Mouse (Mus musculus) MEL (cell line): ENCODE results near the gene Rps6ka1. TPM values are rescaled to one million over a fixed set of nuclear protein-coding genes. Genes with fewer than 3 reads are reported as not detected.

ENCODE experiments used
- DNase-seq: peaks from one replicate; pipeline ENCODE4 v3.0.0; 2011; ENCODE audit warnings: low read depth, low spot score
- H3K27ac ChIP-seq: 2 replicates; pipeline ENCODE4 v1.5.1; 2012; ENCODE audit warnings: low read depth, mild to moderate bottlenecking, control low read depth, low read length, moderate library complexity; ENCODE audit not compliant: control insufficient read depth
- H3K27me3 ChIP-seq, 2 experiments: fragments of 150-350 bp in 1 of 2; sonication (generic) in 1 of 2; 2 replicates each; pipeline ENCODE4 v1.6.1; 2012; ENCODE audit warnings: low read length in 2 of 2, mild to moderate bottlenecking in 2 of 2, improper control_type of control experiment in 1 of 2, moderate library complexity in 1 of 2; ENCODE audit not compliant: insufficient read depth in 2 of 2, control insufficient read depth in 1 of 2
- H3K36me3 ChIP-seq, 2 experiments: 2 replicates each; pipeline ENCODE4 v1.6.1; 2012 to 2014; ENCODE audit warnings: low read length in 2 of 2, improper control_type of control experiment in 1 of 2, inconsistent platforms in 1 of 2, mild to moderate bottlenecking in 1 of 2; ENCODE audit not compliant: insufficient read depth in 2 of 2, control insufficient read depth in 1 of 2
- H3K4me1 ChIP-seq, 2 experiments: fragments of 150-350 bp in 1 of 2; sonication (generic) in 1 of 2; 2 replicates each; pipeline ENCODE4 v1.6.1; 2012; ENCODE audit warnings: low read length in 2 of 2, improper control_type of control experiment in 1 of 2, mild to moderate bottlenecking in 1 of 2; ENCODE audit not compliant: insufficient read depth in 2 of 2, control insufficient read depth in 1 of 2
- H3K4me3 ChIP-seq, 2 experiments: fragments of 150-350 bp in 1 of 2; sonication (generic) in 1 of 2; 2 replicates each; pipeline ENCODE4 v1.5.1; 2012; ENCODE audit warnings: low read depth in 2 of 2, low read length in 2 of 2, mild to moderate bottlenecking in 2 of 2, moderate library complexity in 2 of 2, control low read depth in 1 of 2, improper control_type of control experiment in 1 of 2; ENCODE audit not compliant: control insufficient read depth in 1 of 2, insufficient read depth in 1 of 2
- H3K79me2 ChIP-seq: 2 replicates; pipeline ENCODE4 v1.6.1; 2012; ENCODE audit warnings: mild to moderate bottlenecking, low read length, moderate library complexity; ENCODE audit not compliant: control insufficient read depth, poor library complexity, insufficient read depth
- H3K9ac ChIP-seq: 2 replicates; pipeline ENCODE4 v1.6.1; 2012; ENCODE audit warnings: low read depth, mild to moderate bottlenecking, control low read depth, low read length, moderate library complexity; ENCODE audit not compliant: control insufficient read depth, poor library complexity, severe bottlenecking
- H3K9me3 ChIP-seq: fragments of 150-350 bp; sonication (generic); replicated peaks from 2 replicates; pipeline ENCODE4 v1.6.1; 2012; ENCODE audit warnings: mild to moderate bottlenecking, low read length, improper control_type of control experiment, moderate library complexity; ENCODE audit not compliant: insufficient read depth
- BHLHE40 ChIP-seq: IDR thresholded peaks from 2 replicates; pipeline ENCODE4 v1.6.1; 2012; ENCODE audit warnings: low read depth, mild to moderate bottlenecking, inconsistent platforms, low read length, improper control_type of control experiment, borderline replicate concordance
- CHD1 ChIP-seq: IDR thresholded peaks from 2 replicates; pipeline ENCODE4 v1.6.1; 2012; ENCODE audit warnings: low read depth, mild to moderate bottlenecking, inconsistent platforms, low read length, improper control_type of control experiment
- CHD2 ChIP-seq: IDR thresholded peaks from 2 replicates; pipeline ENCODE4 v1.6.1; 2011; ENCODE audit warnings: low read length, improper control_type of control experiment
- CTCF ChIP-seq, 3 experiments: IDR thresholded peaks in 2 of 3; conservative IDR thresholded peaks in 1 of 3; 2 replicates each; pipeline ENCODE4 v1.5.1; 2011 to 2012; ENCODE audit warnings: low read length in 3 of 3, low read depth in 2 of 3, mild to moderate bottlenecking in 2 of 3, improper control_type of control experiment in 1 of 3, inconsistent platforms in 1 of 3, mixed read lengths in 1 of 3, moderate library complexity in 1 of 3; ENCODE audit not compliant: control insufficient read depth in 1 of 3, insufficient read depth in 1 of 3, poor library complexity in 1 of 3, severe bottlenecking in 1 of 3
- E2F4 ChIP-seq: IDR thresholded peaks from 2 replicates; pipeline ENCODE4 v1.6.1; 2011; ENCODE audit warnings: low read depth, low read length, improper control_type of control experiment, borderline replicate concordance
- ELF1 ChIP-seq: IDR thresholded peaks from 2 replicates; pipeline ENCODE4 v1.6.1; 2014; ENCODE audit warnings: low read depth, mild to moderate bottlenecking, inconsistent platforms, low read length, improper control_type of control experiment, moderate library complexity
- EP300 ChIP-seq, 2 experiments: IDR thresholded peaks; 2 replicates each; pipeline ENCODE4 v1.6.1; 2011; ENCODE audit warnings: improper control_type of control experiment in 2 of 2, low read length in 2 of 2, low read depth in 1 of 2, mild to moderate bottlenecking in 1 of 2
- ETS1 ChIP-seq: IDR thresholded peaks from 2 replicates; pipeline ENCODE4 v1.6.1; 2012; ENCODE audit warnings: low read depth, mild to moderate bottlenecking, inconsistent platforms, low read length, improper control_type of control experiment, moderate library complexity
- GABPA ChIP-seq: IDR thresholded peaks from 2 replicates; pipeline ENCODE4 v1.6.1; 2012; ENCODE audit warnings: low read depth, mild to moderate bottlenecking, inconsistent platforms, low read length, improper control_type of control experiment, moderate library complexity
- GATA1 ChIP-seq: IDR thresholded peaks from 2 replicates; pipeline ENCODE4 v1.6.1; 2011; ENCODE audit warnings: low read depth, low read length, improper control_type of control experiment
- HCFC1 ChIP-seq: IDR thresholded peaks from 2 replicates; pipeline ENCODE4 v1.6.1; 2012; ENCODE audit warnings: low read depth, mild to moderate bottlenecking, inconsistent platforms, low read length, improper control_type of control experiment, moderate library complexity
- JUND ChIP-seq: IDR thresholded peaks from 2 replicates; pipeline ENCODE4 v1.6.1; 2011; ENCODE audit warnings: low read depth, mild to moderate bottlenecking, improper control_type of control experiment, low read length
- KAT2A ChIP-seq: conservative IDR thresholded peaks from 2 replicates; pipeline ENCODE4 v1.6.1; 2012; ENCODE audit warnings: low read depth, low read length, improper control_type of control experiment, inconsistent platforms
- MAFK ChIP-seq: IDR thresholded peaks from 2 replicates; pipeline ENCODE4 v1.6.1; 2011; ENCODE audit warnings: low read depth, mild to moderate bottlenecking, low read length, improper control_type of control experiment, borderline replicate concordance
- MAZ ChIP-seq: IDR thresholded peaks from 2 replicates; pipeline ENCODE4 v1.6.1; 2012; ENCODE audit warnings: low read depth, mild to moderate bottlenecking, inconsistent platforms, low read length, improper control_type of control experiment
- MEF2A ChIP-seq: IDR thresholded peaks from 2 replicates; pipeline ENCODE4 v1.6.1; 2014; ENCODE audit warnings: low read depth, mild to moderate bottlenecking, inconsistent platforms, low read length, improper control_type of control experiment; ENCODE audit not compliant: poor library complexity, insufficient replicate concordance, severe bottlenecking; ENCODE audit errors: extremely low read depth
- MXI1 ChIP-seq: IDR thresholded peaks from 2 replicates; pipeline ENCODE4 v1.6.1; 2011; ENCODE audit warnings: mild to moderate bottlenecking, low read depth, low read length, improper control_type of control experiment
- MYB ChIP-seq: IDR thresholded peaks from 2 replicates; pipeline ENCODE4 v1.6.1; 2011; ENCODE audit warnings: mild to moderate bottlenecking, low read depth, low read length, improper control_type of control experiment
- NELFE ChIP-seq: IDR thresholded peaks from 2 replicates; pipeline ENCODE4 v1.6.1; 2011; ENCODE audit warnings: low read depth, low read length, improper control_type of control experiment
- NRF1 ChIP-seq: IDR thresholded peaks from 2 replicates; pipeline ENCODE4 v1.6.1; 2014; ENCODE audit warnings: low read depth, mild to moderate bottlenecking, inconsistent platforms, low read length, improper control_type of control experiment, moderate library complexity; ENCODE audit not compliant: poor library complexity, insufficient read depth, severe bottlenecking
- POLR2AphosphoS2 ChIP-seq: IDR thresholded peaks from 2 replicates; pipeline ENCODE4 v1.6.1; 2011; ENCODE audit warnings: low read length, improper control_type of control experiment
- POLR2AphosphoS5 ChIP-seq: IDR thresholded peaks from 2 replicates; pipeline ENCODE4 v1.6.1; 2012; ENCODE audit warnings: low read depth, borderline replicate concordance, mild to moderate bottlenecking, inconsistent platforms, low read length, moderate library complexity, mixed read lengths
- RAD21 ChIP-seq: IDR thresholded peaks from 2 replicates; pipeline ENCODE4 v1.6.1; 2011; ENCODE audit warnings: mild to moderate bottlenecking, low read depth, low read length, improper control_type of control experiment
- RCOR1 ChIP-seq: IDR thresholded peaks from 2 replicates; pipeline ENCODE4 v1.6.1; 2012; ENCODE audit warnings: low read depth, mild to moderate bottlenecking, inconsistent platforms, low read length, improper control_type of control experiment
- SIN3A ChIP-seq: IDR thresholded peaks from 2 replicates; pipeline ENCODE4 v1.6.1; 2012; ENCODE audit warnings: low read length, improper control_type of control experiment, inconsistent platforms
- SMC3 ChIP-seq: IDR thresholded peaks from 2 replicates; pipeline ENCODE4 v1.6.1; 2011; ENCODE audit warnings: low read depth, low read length, improper control_type of control experiment
- TAL1 ChIP-seq: IDR thresholded peaks from 2 replicates; pipeline ENCODE4 v1.6.1; 2012; ENCODE audit warnings: mild to moderate bottlenecking, inconsistent platforms, low read length, moderate library complexity, mixed read lengths
- TBP ChIP-seq: IDR thresholded peaks from 2 replicates; pipeline ENCODE4 v1.8.0; 2011; ENCODE audit warnings: low read depth, low read length, improper control_type of control experiment
- UBTF ChIP-seq: IDR thresholded peaks from 2 replicates; pipeline ENCODE4 v1.6.1; 2012; ENCODE audit warnings: low read depth, mild to moderate bottlenecking, inconsistent platforms, low read length, improper control_type of control experiment, moderate library complexity, borderline replicate concordance; ENCODE audit not compliant: insufficient read depth
- USF1 ChIP-seq: IDR thresholded peaks from 2 replicates; pipeline ENCODE4 v1.6.1; 2014; ENCODE audit warnings: low read depth, mild to moderate bottlenecking, inconsistent platforms, low read length, improper control_type of control experiment, moderate library complexity
- USF2 ChIP-seq, 2 experiments: IDR thresholded peaks; 2 replicates each; pipeline ENCODE4 v1.6.1; 2011 to 2012; ENCODE audit warnings: improper control_type of control experiment in 2 of 2, low read length in 2 of 2, borderline replicate concordance in 1 of 2, inconsistent platforms in 1 of 2, low read depth in 1 of 2, mild to moderate bottlenecking in 1 of 2; ENCODE audit not compliant: insufficient read depth in 1 of 2
- ZC3H11A ChIP-seq: IDR thresholded peaks from 2 replicates; pipeline ENCODE4 v1.6.1; 2012; ENCODE audit warnings: low read depth, mild to moderate bottlenecking, inconsistent platforms, low read length, improper control_type of control experiment
- ZKSCAN1 ChIP-seq: IDR thresholded peaks from 2 replicates; pipeline ENCODE4 v1.6.1; 2012; ENCODE audit warnings: low read depth, mild to moderate bottlenecking, inconsistent platforms, low read length, improper control_type of control experiment, moderate library complexity
- ZMIZ1 ChIP-seq: IDR thresholded peaks from 2 replicates; pipeline ENCODE4 v1.6.1; 2012; ENCODE audit warnings: low read depth, mild to moderate bottlenecking, inconsistent platforms, low read length, improper control_type of control experiment, moderate library complexity
- ZNF384 ChIP-seq: IDR thresholded peaks from 2 replicates; pipeline ENCODE4 v1.6.1; 2012; ENCODE audit warnings: low read depth, mild to moderate bottlenecking, inconsistent platforms, low read length, improper control_type of control experiment
- polyA plus RNA-seq, 2 experiments: library from polyadenylated mRNA; stranded (reverse) in 1 of 2; unstranded in 1 of 2; fragments of >175 nt in 1 of 2; fragments of >200 nt in 1 of 2; gene quantifications; 2 replicates each; pipeline versions ENCODE4 v1.2.1 to v1.2.4; 2012; ENCODE audit warnings: low replicate concordance in 2 of 2, low read depth in 1 of 2; ENCODE audit not compliant: insufficient read length in 2 of 2, insufficient read depth in 1 of 2, missing spikeins in 1 of 2
- total RNA-seq: library from RNA; depleted of rRNA; stranded (reverse); fragments of 300-350 nt; gene quantifications from 2 replicates; pipeline ENCODE4 v1.2.3, GENCODE M21; 2012

The Rps6ka1 gene
- total and polyA plus RNA-seq, 3 experiments: 45.3 to 68.9 TPM; not detected in 1

DNA sequence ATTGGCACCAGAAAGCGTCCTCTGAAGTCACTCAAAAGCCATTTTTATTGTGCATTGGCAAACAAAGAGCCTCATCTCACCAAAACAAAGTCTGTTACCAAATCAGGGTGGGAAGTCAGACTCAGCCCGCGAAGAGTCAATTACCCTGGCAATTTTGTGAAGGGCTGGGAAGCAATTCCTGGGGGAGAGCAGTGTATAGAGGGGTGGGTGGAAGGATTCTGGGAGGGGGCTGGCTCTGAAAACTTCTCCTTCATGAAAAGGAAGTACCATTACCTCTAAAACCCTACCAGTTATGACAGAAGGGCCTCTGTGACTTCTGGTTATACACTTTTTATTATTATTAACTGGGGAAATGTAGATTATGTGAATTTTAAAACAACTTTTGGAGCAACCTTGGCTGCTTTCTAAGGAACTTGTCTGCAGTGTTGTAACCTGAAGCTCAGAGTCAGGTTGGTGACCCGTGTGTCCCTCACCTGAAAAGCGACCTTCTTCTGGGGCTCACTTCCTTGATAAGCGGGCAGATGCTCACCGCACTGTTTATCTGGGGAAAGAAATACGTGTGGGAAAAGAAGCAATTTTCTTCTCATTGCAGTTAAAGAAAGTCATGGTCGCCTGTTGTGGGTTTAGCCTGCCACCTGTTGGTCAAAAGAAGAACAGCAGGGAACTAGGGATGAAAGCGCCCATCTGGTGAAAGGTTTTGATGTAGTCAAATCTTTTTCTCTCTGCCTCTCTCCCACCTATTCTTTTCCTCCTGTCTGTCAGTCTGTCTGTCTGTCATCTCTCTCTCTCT, 58.1 kb downstream of the Rps6ka1 start:
- Histone ChIP-seq H3K9ac (peak overlapping the region; percentile 48), H3K4me1 (peaks cover 0 to 11% of the 10 kb centered on the region in 2 experiments; a peak in 2 of 4 replicates), H3K4me3 (peak overlapping the region; percentile 51 to 73), H3K9me3 (no peaks in the 10 kb centered on the region), H3K27me3 (no peaks in the 10 kb centered on the region), H3K36me3 (peaks cover 0 to 4% of the 10 kb centered on the region in 2 experiments; a peak in 1 of 4 replicates), H3K79me2 (no peaks in the 10 kb centered on the region), H3K27ac (no peak overlapping the region)
- DNase-seq: peak; percentile 87
- TF ChIP-seq NRF1 (no peak), USF2 (IDR thresholded peaks at IDR 0.05; ENCODE audit: borderline replicate concordance in 1 of 2, insufficient read depth in 1 of 2, low read depth in 1 of 2, low read length in 2 of 2) (no peak), ZNF384 (no peak), MAFK (no peak), POLR2AphosphoS5 (no peak), NELFE (no peak), SMC3 (peak; percentile 91), ZKSCAN1 (no peak), ELF1 (0 out of 2 replicates have a peak, but pooled peaks have one; percentile 38), MXI1 (peak; percentile 70), MAZ (no peak), ZC3H11A (peak; percentile 94), KAT2A (no peak), SIN3A (peak; percentile 81), ETS1 (peak; percentile 66), E2F4 (no peak), RCOR1 (peak; percentile 24; the same call in 1 of the 2 replicates), CTCF (IDR thresholded peaks at IDR 0.05 in 2 of 3, conservative IDR thresholded peaks at IDR 0.05 in 1 of 3; ENCODE audit: control insufficient read depth in 1 of 3, insufficient read depth in 1 of 3, low read depth in 2 of 3, low read length in 3 of 3, poor library complexity in 1 of 3, severe bottlenecking in 1 of 3) (peak; percentile 70 to 92 (median 81)), CHD2 (no peak), UBTF (no peak), CHD1 (no peak), MEF2A (no peak), TBP (peak; percentile 52; the same call in 1 of the 2 replicates), ZMIZ1 (no peak), HCFC1 (no peak; the same call in 1 of the 2 replicates), USF1 (no peak), POLR2AphosphoS2 (no peak), GATA1 (peak; percentile 73), JUND (no peak), RAD21 (peak; percentile 96), BHLHE40 (no peak), TAL1 (no peak), GABPA (no peak), EP300 (IDR thresholded peaks at IDR 0.05; ENCODE audit: low read depth in 1 of 2, low read length in 2 of 2) (peak in 1 of 2 experiments; percentile 30; a peak in 1 of 4 replicates), MYB (no peak)
